Mouse (Mus musculus) erythroblast, adult 5-6 weeks (primary cell): ENCODE data around the gene Scarf1. TPM values are rescaled to one million over a fixed set of nuclear protein-coding genes. Genes with fewer than 3 reads are reported as not detected.

Experiments
- ATAC-seq: replicated peaks from 2 replicates; pipeline ENCODE4 v1.8.0; 2016; ENCODE audit warnings: moderate number of reproducible peaks, mild to moderate bottlenecking, moderate TSS enrichment, inconsistent platforms; ENCODE audit not compliant: poor library complexity, low FRiP score, severe bottlenecking
- total RNA-seq, 2 experiments: library from RNA; stranded (forward) in 1 of 2; stranded (reverse) in 1 of 2; fragments of 150-400 nt in 1 of 2; fragments of 200-764, 138-1000 nt in 1 of 2; gene quantifications; 2 replicates each; pipeline versions ENCODE4 v1.2.3 to v1.2.4; 2015 to 2017; ENCODE audit warnings: low replicate concordance in 2 of 2

Scarf1 gene
- total RNA-seq (2015; ENCODE audit: low replicate concordance) (0.42 TPM in 1 of 2 replicates, not detected in the other), total RNA-seq (2017; ENCODE audit: low replicate concordance) (0.42 and 1.4 TPM in 2 replicates)

GRCm38 (mm10) chr11:75513336-75513735 lies at the start of gene Scarf1:
Gene Scarf1, plus strand, starts transcription at chr11:75513540.
- ATAC-seq, result no peak

- ATAC-seq, result no peak
Measured at GRCm38 (mm10) chr11:75463624-75464023, 49.7 kb upstream of the Scarf1 start.

GRCm38 (mm10) chr11:75464417-75464816 lies 48.9 kb upstream of the Scarf1 start:
- no peak for ATAC-seq

DNA sequence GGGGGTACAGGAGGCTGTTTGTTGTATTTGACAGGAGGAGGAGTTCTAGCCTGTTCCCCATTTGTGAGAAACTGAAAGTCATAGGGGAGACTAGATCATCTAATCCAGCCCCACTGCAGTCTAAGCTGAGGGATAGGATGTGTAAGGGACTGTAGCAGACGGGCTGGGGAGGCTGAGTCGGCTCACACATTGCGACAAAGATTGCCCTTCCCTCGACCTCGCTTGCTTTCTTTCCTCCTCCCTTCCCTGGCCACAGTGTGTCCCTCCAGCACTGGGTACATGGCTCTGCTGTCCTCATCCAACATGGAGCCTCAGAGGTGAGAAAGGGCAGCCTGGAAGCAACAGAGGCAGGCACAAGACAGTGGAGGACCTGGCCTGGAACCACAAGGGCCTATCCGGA lies 48.3 kb upstream of the Scarf1 start:
- no peak for ATAC-seq

GRCm38 (mm10) chr11:75466731-75467505 lies 46.4 kb upstream of the Scarf1 start:
- ATAC-seq, result no peak

GRCm38 (mm10) chr11:75467512-75468215 lies 45.7 kb upstream of the Scarf1 start:
- ATAC-seq, result peak; percentile 77

- no peak for ATAC-seq
Measured at GRCm38 (mm10) chr11:75468410-75468809, 44.9 kb upstream of the Scarf1 start.

GRCm38 (mm10) chr11:75469261-75469660 lies 44.1 kb upstream of the Scarf1 start:
- ATAC-seq, result no peak

- no peak for ATAC-seq
Measured at GRCm38 (mm10) chr11:75470675-75471074, 42.7 kb upstream of the Scarf1 start.

GRCm38 (mm10) chr11:75472469-75473081 lies 40.8 kb upstream of the Scarf1 start:
- ATAC-seq, result peak; percentile 45; the same call in 1 of the 2 replicates

DNA sequence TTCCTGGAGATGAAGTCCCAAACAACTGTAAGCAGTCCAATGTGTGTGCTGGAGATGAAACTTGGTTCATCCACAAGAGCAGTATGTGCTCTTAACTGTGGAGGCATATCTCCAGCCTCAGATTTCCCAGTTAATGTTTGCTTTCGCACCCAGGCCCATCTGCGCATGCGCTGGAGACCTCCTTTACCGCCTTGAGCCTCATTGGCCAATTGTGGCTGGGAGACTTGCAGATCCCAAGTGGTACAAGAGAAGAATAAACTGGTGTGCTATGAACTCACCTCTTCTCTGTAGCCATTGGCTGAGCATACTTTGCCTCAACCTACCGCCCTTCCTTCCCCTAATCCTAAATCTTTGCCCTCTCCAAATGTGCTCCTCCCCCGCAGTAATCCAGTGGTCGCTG lies 40.0 kb upstream of the Scarf1 start:
- no peak for ATAC-seq

DNA sequence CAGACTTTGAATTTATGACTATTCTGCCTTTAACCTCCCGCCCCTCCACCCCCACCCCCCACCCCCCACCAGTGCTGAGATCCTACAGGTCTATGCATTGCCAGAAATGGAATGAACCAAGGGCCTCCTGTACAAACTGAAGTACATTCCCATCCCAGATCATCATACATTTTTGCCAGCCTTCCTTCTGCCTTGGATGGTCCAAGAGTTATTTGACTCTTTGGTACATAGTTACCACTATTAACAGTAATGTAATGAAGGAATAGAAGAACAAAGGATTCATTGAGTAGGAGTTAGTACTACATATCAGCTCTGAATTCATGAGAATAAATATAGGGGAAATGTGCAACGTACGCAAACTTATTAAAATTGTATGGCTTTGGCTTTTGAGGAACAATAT lies 27.1 kb upstream of the Scarf1 start:
- ATAC-seq, result no peak; the same call in 1 of the 2 replicates

DNA sequence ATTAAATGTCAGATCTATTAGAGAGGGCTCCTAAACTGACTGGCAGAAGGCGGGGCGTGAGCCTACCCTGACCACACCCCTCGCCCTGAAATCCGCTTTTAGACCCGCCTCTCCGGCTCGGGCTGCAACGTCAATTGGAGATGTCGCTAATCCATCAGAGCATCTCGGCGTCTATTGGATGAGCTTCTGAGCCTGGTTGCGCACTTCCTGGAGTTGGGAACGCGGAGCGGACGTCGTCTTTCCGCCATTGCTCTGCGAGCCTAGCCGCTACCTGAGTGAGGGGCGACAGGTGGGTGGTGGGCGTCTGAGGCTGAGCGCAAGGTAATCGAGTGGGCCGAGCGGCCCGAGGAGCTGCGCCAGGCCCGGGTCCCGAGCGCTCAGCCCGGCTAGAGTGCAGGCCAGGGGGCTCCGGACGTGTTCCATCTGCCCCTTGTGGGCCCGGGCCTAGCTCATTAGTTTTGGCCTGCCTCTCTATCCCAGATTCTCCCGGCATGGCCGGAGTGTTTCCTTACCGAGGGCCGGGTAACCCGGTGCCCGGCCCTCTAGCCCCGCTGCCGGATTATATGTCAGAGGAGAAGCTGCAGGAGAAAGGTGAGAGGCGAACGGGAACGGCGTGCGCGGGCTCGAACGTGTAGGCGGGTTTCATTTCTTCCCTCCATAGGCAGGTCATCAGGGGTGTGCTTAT lies 26.6 kb upstream of the Scarf1 start, which contains the start of gene Prpf8:
Gene Prpf8, plus strand, starts transcription at position 216 of the 685 bp plus-strand sequence.
- ATAC-seq, result peak; percentile 99

DNA sequence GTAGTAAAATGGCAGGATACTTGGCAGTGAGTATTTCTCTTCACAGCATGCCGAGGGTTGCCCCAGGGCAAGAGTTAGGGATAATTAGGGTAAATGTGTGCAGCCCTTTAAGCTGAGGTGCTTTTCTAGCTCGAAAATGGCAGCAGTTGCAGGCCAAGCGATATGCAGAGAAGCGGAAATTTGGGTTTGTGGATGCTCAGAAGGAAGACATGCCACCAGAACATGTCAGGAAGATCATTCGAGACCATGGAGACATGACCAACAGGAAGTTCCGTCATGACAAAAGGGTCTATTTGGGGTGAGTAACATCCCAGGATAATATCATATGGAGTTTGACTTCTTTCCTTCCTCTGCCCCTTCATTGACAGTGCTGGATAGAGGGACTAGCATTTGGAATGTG lies 25.8 kb upstream of the Scarf1 start:
- ATAC-seq, result no peak

- ATAC-seq, result no peak
Measured at GRCm38 (mm10) chr11:75494296-75495049, 18.9 kb upstream of the Scarf1 start.

DNA sequence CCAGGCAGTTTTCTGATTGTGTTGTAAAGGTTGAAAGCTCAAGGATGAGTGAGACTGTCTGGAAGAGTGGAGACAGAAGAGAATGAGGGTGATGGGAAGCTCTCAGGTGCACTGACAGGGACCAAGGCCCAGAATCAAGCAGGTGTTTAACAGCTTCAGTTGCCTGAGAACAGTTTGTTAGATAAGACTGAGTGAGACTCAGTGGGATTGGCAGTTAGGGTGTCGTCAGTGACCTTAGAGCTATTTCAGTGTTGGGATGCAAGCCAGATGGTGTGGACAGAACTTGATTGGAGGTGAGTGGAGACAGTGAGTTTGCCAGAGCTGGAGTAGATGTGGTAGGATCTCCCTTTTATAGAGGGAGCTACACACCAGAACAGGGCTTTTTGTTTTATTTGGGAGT lies 15.2 kb upstream of the Scarf1 start:
- no peak for ATAC-seq

DNA sequence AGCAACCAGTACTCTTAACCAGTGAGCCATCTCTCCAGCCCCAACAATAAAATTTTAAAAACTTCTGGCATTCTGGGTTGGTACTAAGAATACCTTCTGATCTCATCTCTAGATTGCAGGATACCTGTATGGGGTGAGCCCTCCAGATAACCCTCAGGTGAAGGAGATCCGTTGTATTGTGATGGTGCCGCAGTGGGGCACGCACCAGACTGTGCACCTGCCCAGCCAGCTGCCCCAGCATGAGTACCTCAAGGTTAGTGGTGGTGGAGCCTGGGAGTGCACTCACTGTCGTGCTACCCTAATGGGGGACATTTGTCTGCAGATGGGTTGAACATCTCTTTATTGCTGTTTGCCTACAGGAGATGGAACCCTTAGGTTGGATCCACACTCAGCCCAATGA lies 5.2 kb upstream of the Scarf1 start:
- ATAC-seq, result no peak

- ATAC-seq, result no peak
Measured at GRCm38 (mm10) chr11:75508904-75509303, 4.4 kb upstream of the Scarf1 start.
